Mouse (Mus musculus): ENCODE measurements at regions not wholly inside any gene's neighbourhood (a gene's known extent, or its start where the extent isn't known, plus 50 kb on each side); places are given as distances from the start of the nearest gene placed in this dataset.
"Not testable (repeated sequence)": the region's sequence is repeated elsewhere in the genome, so short reads cannot be mapped to it uniquely, and the experiment has no call there.

DNA sequence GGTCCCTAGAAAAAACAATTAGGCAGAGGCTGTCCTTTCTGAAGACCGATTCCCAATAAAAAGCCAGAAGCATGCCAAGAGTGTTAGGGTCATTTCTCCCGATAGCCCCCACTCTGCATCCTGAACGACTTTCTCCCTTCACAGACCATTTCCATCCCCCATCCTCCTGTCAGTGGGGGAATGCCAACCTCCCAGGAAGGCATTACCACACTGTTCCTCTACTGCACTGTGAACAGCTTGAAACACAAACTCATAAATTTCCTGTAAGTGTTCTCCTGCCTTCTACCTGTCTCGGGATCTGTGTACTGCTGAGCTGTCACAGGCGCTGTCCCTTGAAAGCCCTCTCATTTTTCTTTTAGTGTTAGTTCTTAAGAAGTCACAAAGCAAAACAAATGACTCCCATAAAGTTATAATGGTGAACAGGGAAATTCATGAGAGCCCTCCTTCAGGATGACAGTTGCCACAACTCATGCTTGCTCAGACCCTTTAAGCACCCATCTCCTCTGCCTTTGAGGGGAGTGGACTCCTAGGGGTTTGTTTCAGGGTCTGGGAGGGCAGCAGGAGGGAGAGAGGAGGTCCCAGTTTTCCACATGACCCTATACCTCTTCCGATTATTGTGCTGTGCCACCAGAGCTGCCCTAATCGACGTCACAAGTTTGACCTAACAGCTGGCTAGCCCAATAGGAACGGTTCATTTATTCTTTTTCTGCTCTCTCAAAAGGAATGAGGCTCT, 139.9 kb downstream of the Rchy1 start:
- no peak for DNase-seq

DNA sequence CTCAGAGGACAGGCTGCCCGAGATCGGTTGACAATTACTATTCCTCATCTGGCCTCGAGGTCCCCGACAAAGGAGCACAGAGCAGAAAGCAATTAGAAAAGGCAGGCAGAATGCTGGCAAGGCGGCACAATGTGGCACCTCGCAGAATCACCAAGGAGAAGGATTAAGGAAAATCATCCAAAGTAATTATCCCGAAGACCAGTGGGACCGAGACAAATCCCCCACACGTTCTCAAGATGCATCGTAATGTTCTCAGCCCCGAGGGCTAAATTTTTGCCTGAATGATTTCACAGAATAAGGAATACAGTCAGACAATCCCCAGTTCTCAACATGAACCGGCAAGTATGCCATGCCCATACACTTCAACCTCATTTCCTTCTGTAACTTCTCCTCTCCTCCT, 144.1 kb downstream of the Rchy1 start:
- DNase-seq: no peak

DNA sequence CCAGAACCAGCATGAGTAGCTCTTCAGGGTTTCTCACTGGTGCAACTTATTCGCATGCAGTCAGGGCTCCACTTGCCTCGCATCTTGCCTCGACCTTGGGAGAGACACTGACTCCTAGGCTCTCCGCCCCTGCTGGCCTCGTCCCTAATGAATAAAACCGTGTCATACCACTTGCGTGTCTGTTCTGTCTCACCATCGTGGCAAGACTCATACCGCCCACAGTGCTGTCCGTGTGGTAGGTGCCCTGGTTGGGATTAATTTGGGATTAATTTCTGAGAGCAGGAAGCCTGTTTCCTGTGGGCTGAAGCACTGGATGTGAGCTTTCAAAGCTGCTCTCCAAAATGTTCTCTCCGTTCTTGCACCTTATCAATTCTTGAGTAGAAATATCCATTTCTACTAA, 144.7 kb downstream of the Rchy1 start:
- no peak for DNase-seq

DNA sequence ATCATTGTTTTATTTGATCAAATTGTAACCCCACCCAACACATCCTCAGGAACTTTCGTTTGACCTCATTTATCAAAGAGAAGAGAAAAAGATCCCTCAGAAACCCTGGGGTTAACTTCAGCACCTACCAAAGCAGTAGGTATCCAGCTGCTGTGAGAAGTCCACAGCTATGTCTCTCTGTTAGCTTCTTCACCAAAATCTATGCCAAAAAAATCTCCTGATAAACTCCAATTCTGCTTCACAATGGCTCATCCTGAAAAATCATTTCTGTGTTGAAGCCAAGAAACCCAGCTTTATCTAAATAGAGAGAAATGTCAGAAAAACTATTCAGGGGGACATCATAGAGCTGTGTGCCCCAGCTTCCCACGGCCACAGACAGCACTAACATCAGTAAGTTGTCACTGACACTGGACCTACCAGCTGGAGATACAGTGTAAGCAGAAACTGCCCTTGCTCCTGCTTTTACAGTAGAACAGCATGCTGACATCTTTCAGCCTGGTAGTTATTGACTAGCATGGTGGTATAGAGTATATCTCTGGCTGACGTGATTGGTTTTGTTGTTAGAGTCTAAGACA, 146.4 kb downstream of the Rchy1 start:
- no peak for DNase-seq

DNA sequence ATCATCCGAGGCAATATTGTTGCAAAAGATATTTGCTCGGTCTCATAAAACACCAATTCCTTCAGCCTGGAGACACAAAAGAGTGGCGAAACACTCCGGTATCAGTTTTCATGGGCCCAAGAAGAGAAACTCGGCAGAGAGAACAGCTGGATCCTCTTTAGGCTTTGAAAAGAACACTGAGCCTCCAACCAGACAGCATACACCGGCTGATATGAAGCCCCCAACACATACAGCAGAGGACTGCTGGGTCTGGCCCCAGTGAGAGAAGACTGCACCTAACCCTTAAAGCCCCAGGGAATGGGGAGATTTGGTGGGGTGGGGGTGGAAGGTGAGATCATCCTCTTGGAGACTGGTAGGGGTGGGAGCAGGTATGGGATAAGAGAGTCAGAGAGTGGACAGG, 147.9 kb downstream of the Rchy1 start:
- DNase-seq: no peak

DNA sequence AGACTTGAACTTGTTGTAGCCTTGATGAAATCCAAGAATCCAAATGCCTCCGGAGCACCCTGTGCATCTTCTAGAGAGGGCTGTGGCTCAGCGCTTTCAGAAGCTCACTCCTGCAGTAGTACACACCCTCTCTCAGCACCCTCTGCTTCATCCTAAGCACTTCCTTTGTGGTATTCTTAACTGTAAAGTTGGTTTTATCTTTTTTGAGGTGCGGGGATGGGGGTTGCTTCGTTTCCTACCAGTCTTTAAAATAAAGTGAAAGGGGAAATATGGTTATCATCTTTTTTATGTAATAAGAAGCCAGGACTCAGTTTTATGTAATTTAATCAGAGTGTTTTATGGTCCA, 148.5 kb downstream of the Rchy1 start:
- DNase-seq: no peak

DNA sequence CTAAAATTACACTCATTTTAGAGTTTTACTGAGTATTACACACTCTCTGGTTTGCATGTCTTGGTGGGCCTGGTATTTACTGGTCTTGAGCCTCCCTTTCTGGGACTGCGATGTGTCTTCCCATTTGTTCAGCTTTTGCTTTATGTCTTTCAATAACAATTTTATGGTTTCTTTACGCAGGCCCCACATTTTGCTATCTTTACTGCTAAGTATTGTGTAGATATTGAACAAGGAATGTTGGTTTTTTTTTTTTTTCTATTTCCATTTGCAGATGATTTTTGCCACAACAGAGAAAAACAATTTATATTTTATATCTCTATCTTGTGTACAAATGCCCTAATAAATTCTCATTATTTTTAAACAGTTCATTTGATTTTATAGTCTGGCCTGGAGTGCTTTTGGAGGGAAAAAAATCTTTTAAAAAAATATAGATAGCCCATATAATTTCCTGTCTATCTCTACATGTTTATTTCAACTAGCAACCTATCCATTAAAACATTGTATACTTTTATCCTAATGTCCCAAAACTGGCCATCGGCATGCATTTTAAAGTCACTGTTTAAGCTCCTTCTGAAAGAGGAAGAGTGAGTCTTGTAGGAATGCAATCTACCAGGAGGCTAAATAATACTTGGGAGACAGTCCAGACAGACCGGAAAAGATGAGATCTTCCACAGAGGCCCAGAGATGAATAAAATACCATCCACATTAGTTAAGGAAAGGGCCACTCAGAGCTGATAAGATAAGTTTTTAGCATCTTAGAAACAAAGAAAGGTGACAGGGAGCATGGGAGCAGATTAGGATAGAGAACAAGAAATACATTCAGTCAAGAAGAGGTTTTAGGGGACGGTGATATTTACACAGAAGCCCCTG, 149.1 kb downstream of the Rchy1 start:
- DNase-seq: no peak

DNA sequence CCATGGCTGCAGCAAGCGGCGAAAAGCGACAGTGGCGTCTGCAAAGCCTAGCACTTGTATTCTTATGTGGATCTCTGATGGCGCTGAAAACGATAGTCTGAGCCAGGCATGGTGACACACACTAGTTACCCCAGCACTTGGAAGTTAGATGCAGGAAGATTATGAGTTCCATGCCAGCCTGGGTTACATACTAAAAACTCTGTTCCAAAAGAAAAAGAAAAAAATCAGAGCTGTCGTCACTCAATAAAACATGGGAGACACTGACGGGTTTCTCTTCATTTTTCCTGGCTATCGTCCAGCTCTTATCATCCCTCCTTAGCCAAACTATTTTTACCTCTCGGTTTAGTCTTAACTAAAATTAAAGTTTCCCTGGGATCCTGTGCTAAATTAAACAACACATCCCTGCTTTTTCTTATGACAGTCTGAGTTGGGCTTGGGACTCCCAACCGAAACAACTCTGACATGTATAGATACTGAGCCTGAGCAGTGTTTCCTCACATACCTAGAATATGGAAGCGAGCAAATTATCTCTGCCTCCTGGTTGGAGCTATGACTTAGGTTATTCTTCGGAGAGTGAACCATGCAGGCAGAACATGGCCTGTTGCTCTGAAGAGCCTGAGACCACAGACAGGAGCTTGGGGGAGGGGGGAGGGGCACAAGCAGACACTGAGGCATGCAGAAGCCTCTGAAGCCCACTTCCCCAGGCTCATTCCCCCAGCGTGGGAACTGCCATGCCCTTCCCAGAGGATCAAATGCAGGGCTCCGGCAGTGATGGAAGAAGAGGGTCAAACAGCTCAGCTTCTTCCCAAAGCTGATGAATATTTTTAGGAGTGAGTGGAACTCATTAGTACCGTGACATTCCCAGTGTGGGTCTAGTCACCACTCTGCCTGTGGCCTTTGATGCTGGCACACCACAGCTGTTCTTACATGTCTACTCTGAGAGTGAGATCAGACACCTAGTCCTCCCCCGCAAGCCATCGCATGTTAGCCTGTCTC, 155.5 kb downstream of the Rchy1 start:
- peak in 1 of 2 experiments; percentile 4 for DNase-seq

DNA sequence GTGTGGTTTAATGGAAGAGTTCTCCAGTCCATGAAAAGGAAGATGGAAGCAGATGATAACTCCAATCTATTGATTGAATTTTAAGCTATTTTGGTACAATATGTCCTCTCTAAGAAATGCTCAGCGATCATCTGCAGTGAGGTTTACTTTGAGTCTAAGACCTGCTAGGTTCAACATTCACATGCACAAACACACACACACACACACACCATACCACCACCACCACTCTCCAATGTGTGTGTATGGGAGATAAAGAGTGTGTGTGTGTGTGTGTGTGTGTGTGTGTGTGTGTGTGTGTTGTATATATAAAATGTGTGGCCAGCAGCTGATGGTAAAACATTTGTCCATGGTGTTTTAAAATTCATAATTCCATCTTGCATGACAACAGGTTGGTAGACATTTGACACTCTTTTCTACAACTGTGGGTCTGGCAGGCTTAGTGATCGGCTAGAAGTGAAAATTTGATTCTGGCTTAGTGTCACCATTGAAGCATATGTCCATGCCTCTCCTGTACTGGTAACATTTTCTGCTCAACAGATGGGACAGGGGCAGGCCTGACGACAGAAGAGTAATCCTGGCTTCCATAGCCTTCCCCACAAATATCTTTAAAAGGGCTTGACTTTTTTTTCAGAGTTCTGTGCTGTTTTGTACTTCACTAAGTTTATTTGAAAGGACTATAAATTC, 161.4 kb downstream of the Rchy1 start:
- DNase-seq: no peak

DNA sequence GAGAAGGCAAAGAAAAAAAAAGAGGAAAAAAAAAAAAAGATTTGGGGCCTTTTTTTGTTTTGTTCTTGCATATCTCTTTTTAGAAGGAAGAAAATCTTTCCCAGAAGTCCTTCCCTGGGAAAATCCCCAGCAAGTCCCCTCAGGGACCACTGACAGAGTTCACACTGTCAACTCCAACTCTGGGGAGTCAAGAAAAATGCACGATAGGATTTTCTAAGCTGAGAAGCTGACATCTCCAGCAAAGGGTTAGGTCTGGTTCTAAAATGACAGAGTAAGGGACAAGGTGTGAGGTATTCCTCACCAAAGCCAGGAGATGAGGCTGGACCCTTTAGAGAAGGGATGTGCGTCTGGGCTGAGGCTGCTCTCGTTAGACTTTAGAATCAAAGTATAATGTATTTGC, 165.5 kb downstream of the Rchy1 start:
- peak; percentile 25 to 41 for DNase-seq

DNA sequence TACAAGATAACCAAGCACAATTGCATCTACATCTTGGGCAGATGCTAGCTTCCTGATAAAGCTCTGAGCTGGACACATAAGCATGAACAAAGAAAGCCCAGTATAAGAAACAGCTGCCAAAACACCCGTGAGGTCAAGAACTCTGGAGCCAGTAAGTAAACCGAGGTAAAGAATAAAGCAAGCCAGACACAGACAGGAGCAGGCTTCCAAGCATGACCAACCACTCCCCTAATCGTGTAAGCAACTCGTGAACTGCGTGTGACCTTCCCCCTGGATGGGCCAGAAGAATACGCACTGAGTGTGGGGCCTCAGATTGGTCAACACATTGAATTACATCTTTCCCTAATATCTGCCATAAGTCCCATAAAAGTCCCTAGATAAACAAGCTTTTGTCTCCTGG, 170.1 kb downstream of the Rchy1 start:
- no peak for DNase-seq

DNA sequence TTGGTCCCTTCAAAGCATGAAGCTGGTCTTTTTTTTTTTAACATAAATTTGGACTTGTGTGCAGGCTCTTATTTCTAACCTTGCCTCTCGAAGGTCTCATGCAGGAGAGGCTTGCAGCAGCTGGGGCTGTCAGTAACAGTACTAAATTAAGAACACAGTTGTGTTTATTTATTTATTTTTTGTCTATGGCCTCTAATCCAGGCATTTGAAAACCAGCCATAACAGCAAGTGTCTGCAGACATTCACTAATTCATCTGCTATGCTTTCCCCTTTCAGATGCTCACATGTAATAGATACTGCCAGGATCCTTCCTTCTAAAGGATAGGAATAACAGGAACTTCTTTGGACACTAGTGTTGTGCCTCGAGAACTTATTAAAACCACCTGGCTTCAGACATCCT, 172.5 kb downstream of the Rchy1 start:
- no peak for DNase-seq

DNA sequence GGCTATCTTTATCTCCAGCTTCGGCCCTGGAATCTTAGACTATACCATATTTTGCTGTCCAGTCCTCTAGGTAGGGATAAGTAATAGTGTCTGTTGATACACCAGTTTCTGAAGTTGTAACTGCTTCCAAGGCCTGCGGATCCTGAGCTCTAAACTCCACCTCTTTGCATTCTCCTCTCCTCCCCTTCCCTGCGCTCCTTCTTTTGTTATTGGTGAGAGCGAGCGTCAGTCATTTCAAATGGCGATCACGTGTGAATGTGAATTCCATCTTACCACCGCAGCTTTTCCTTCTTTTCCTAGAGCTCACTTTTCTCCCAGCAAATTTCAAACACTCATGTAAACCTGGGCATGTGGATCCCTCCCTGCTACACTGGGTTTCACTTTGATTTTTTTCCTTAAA, 178.9 kb downstream of the Rchy1 start:
- DNase-seq: no peak

DNA sequence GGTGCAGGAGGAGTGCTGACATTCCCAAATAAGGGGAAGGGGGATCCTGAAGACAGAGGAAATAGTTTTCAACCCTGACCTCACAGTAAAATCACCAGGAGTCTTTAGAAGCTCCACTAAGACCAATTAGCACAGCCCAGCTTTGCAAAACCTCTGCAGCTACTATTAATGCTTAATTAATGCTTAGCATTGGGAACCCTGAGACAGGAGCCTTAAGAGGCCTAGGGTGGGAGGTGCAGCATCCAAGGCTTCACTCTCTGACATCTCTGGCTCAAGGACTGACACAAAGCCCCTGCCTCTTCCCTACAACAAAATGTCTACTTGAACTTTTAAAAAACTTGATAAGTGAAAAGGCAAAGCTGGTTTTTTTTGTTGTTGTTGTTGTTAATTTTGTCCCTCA, 185.9 kb downstream of the Rchy1 start:
- DNase-seq: no peak

DNA sequence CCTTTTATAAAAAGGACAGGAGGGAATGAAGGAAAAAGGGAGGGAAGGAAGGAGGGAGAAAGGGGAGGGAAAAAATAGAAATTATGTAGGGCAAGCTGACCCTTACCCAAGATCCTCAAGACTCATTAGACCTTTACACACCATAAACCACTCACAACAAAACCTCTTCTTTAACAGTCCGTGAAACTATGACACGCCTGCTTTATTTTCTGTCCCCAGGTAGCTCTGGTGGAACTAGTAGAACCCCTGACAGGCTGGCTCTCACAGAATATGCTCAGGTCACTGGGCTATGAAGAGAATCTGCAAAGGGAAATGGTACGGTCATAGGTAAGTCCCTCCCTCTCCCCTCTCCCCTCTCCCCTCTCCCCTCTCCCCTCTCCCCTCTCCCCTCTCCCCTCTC, 188.8 kb downstream of the Rchy1 start:
- DNase-seq: no peak

DNA sequence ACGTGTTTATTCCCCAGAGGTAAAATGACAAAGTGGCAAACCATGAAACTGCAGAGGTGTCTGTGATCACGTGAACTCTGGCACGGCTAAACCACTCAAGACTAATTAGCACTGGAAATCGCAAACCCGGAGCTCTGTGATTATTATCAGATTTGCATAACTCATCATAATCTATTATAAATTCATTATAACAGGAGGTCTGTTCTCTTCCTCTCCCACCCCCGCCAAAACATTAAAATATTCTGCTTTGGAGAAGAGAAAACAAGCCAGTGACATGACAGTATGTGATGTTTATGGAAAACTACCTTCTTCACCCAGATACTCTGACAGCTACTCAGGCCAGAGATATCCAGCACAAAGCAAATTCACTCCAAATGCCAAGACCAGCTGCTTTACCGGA, 195.0 kb downstream of the Rchy1 start:
- no peak for DNase-seq

DNA sequence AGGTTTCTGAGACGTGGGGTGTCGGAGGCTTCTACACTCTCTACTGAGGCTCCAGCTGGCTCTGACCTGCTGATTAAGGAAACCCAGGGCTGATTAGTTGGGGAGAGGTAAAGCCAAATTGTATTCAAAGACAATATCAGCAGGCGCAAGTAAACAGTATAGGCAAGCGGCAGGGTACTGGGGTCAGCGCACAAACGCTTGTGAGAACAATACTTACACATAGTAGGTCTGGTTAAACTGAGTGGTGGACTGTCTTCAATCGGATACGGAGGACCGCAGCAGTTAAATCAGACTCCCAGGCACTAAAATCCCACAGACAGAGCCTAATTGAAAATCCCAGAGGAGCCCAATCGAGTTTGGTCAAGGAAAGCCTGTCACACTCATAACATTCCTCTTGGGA, 195.8 kb downstream of the Rchy1 start:
- DNase-seq: no peak

DNA sequence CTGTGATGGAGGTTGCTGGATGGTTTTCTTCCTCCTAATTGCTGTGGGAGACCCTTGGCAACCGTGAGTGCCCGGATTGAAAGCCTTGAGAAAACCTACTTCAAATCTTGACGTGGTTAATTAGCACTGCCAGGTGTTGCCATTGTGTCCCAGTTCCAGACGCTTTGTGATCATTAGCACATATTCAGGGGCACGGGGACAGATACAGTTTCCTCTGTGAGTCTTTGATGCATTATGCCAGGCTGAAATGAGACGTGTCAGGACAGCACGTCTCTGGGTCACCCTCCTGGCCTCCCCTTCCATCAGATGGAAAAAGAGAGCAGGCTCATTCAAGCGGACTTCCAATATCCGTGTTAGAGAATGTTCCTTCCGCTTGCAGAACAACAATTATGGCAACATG, 198.2 kb downstream of the Rchy1 start:
- DNase-seq: no peak

DNA sequence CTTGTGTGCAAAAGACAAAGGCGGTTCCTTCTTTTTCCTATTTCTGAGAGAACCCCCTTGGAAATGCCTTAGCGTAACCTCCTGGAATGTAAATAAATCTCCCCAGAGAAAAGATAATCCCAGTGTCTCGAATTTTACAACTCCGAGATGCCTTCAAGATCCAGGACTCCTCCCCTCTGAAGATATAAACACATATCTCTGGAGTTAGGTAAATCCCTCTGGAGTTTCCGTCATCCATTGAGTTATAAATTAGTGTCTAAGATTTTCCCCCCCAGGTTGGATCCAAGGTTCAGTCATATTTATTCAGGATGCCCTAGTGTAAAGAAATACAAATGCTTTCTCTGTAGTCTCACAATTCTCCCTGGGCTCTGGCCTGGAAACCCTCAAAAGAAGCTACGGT, 200.3 kb downstream of the Rchy1 start:
- no peak for DNase-seq

DNA sequence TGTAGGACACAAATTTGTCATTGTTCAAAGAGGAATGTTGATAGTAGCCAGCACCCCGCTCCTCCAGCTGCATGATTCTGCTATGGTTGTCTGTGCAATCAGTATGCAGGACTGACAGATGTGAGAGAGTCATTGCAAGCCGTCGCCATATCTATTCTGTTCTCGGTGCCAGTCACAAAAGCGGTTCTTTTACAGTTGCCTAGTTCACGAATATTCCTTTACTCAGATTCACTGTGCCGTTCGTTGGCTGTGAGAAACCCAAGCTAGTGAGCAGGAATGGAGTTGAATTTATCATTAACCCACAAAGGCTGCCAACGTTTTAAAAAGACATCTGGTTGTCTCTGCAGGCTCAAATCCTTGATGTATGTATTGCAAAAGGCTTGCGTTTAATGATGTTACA, 206.9 kb downstream of the Rchy1 start:
- DNase-seq: no peak

DNA sequence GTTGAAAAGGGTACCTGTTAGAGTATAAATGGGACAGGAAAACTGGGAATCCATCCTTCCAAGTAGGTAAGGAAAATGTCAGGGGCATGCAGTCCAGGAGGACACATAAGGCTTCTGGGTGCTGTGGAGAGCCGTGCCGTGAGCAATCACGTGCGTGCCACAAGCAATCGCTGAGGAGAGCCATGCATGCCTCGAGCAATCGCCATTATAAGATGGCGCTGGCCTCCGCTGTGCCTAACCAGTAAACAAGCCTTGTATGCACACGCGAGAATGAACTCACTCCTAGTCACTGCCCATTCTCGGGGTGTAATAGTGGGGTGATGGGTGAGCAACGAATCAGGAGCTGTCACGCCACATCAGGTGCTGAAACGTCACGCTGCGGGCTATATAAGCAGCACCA, 210.0 kb downstream of the Rchy1 start:
- not testable (repeated sequence) for DNase-seq

DNA sequence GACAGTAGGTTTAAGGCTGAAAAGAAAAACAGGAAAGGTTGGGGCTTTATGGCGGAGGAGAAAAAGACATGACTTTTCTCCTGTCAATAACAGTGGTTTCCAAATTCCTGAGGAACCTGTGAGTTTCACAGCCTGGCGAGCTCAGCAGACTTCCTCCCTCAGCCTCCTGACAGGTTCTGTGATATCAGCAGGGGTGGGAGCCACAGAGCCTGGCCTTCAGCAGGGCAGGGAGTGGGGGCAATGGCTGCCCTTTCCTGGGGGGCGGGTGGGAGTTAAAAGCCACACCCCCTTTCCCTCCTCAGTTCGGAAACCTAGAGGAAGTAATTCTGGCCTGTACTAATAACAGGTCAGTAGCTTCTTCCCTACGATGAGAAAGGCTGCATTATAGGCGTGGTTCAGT, 211.7 kb downstream of the Rchy1 start:
- no peak for DNase-seq
